Mouse (Mus musculus) small intestine, adult 2 months (tissue): ENCODE measurements around the gene Amn1. TPM values are rescaled to one million over a fixed set of nuclear protein-coding genes. Genes with fewer than 3 reads are reported as not detected.

ENCODE experiments used
- H3K27ac ChIP-seq: fragments of 200-500 bp; 2 replicates; pipeline ENCODE4 v1.5.1; 2012; ENCODE audit warnings: low read depth, low read length, control low read depth, inconsistent platforms; ENCODE audit not compliant: insufficient read depth
- H3K27me3 ChIP-seq: fragments of 200-500 bp; 2 replicates; pipeline ENCODE4 v1.6.1; 2012; ENCODE audit warnings: mild to moderate bottlenecking, moderate library complexity, low read length, inconsistent platforms; ENCODE audit not compliant: control insufficient read depth, insufficient read depth
- H3K36me3 ChIP-seq: fragments of 200-500 bp; 2 replicates; pipeline ENCODE4 v1.6.1; 2012; ENCODE audit warnings: mild to moderate bottlenecking, low read length, control low read depth, inconsistent platforms; ENCODE audit not compliant: control insufficient read depth, insufficient read depth
- H3K4me1 ChIP-seq: fragments of 200-500 bp; 2 replicates; pipeline ENCODE4 v1.6.1; 2012; ENCODE audit warnings: low read length, inconsistent platforms, mixed read lengths; ENCODE audit not compliant: control insufficient read depth, insufficient read depth, insufficient read length
- H3K4me3 ChIP-seq: fragments of 200-500 bp; 2 replicates; pipeline ENCODE4 v1.5.1; 2012; ENCODE audit warnings: low read depth, mild to moderate bottlenecking, control low read depth, inconsistent platforms, low read length, moderate library complexity
- CTCF ChIP-seq: fragments of 200-500 bp; IDR thresholded peaks from 2 replicates; pipeline ENCODE4 v1.5.1; 2012; ENCODE audit warnings: low read depth, mild to moderate bottlenecking, control low read depth, inconsistent platforms, low read length, moderate library complexity, mixed read lengths; ENCODE audit not compliant: insufficient replicate concordance, insufficient read length; ENCODE audit errors: extremely low read depth
- POLR2A ChIP-seq: fragments of 200-500 bp; IDR thresholded peaks from 2 replicates; pipeline ENCODE4 v1.6.1; 2012; ENCODE audit warnings: low read depth, mild to moderate bottlenecking, control low read depth, inconsistent platforms, low read length, moderate library complexity
- WGBS: fragments of 180-500 bp; shearing (Covaris S2); methylation state at CpG from one replicate; pipeline ENCODE4 v1.1.7; 2018; 5-methylcytosine and 5-hydroxymethylcytosine counted together
- polyA plus RNA-seq: library from polyadenylated mRNA; depleted of rRNA; stranded (reverse); fragments of >200 nt; gene quantifications from 2 replicates; pipeline ENCODE4 v1.2.3, GENCODE M21; 2012; rRNA removed

Gene Amn1
- 2.8 and 4.0 TPM in 2 replicates for polyA plus RNA-seq

GRCm38 (mm10) chr6:149188041-149188924 lies at the start of gene Amn1:
Gene Amn1, minus strand, starts transcription at chr6:149188712.
- H3K27ac ChIP-seq = peak within 1 kb of the TSS; percentile 97
- peaks cover 10% of the 10 kb centered on the region; the same call in 1 of the 2 replicates for H3K4me1 ChIP-seq
- peak; percentile 96; the same call in 1 of the 2 replicates for TF ChIP-seq POLR2A
- TF ChIP-seq CTCF = no peak
- H3K27me3 ChIP-seq = no peaks in the 10 kb centered on the region
- under 1% methylated on average over 34 of the region's 34 CpGs for WGBS
- peak within 1 kb of the TSS; percentile 86 for H3K4me3 ChIP-seq
- peaks cover 11% of the 10 kb centered on the region for H3K36me3 ChIP-seq

GRCm38 (mm10) chr6:149236807-149237206 lies 48.3 kb upstream of the Amn1 start:
- 85% methylated on average over 2 of the region's 2 CpGs for WGBS
- TF ChIP-seq CTCF = no peak
- TF ChIP-seq POLR2A = no peak
- H3K36me3 ChIP-seq = no peaks in the 10 kb centered on the region
- no peaks in the 10 kb centered on the region for H3K27me3 ChIP-seq
- H3K4me1 ChIP-seq = 0 out of 2 replicates have a peak, but pooled peaks cover 2% of the 10 kb centered on the region
- no peak overlapping the region for H3K4me3 ChIP-seq
- H3K27ac ChIP-seq = no peak overlapping the region

GRCm38 (mm10) chr6:149233918-149234317 lies 45.4 kb upstream of the Amn1 start:
- Histone ChIP-seq H3K36me3 (no peaks in the 10 kb centered on the region), H3K27ac (no peak overlapping the region), H3K27me3 (no peaks in the 10 kb centered on the region), H3K4me1 (0 out of 2 replicates have a peak, but pooled peaks cover 2% of the 10 kb centered on the region), H3K4me3 (no peak overlapping the region)
- WGBS = 82% methylated on average over 3 of the region's 3 CpGs
- TF ChIP-seq CTCF (no peak), POLR2A (no peak)

- Histone ChIP-seq H3K27ac (no peak overlapping the region), H3K36me3 (no peaks in the 10 kb centered on the region), H3K27me3 (no peaks in the 10 kb centered on the region), H3K4me3 (no peak overlapping the region), H3K4me1 (no peaks in the 10 kb centered on the region)
- no peak for TF ChIP-seq CTCF
- TF ChIP-seq POLR2A = no peak
- WGBS = 88% methylated on average over 4 of the region's 4 CpGs
Observed at GRCm38 (mm10) chr6:149224751-149225150, 36.2 kb upstream of the Amn1 start.

GRCm38 (mm10) chr6:149221296-149221695 lies 32.8 kb upstream of the Amn1 start:
- H3K4me3 ChIP-seq = no peak overlapping the region
- no peak for TF ChIP-seq CTCF
- TF ChIP-seq POLR2A = no peak
- no peak overlapping the region for H3K27ac ChIP-seq
- H3K36me3 ChIP-seq = no peaks in the 10 kb centered on the region
- no peaks in the 10 kb centered on the region for H3K4me1 ChIP-seq
- no peaks in the 10 kb centered on the region for H3K27me3 ChIP-seq

GRCm38 (mm10) chr6:149198572-149198971 lies 10.1 kb upstream of the Amn1 start:
- TF ChIP-seq CTCF = no peak
- H3K27ac ChIP-seq = no peak overlapping the region
- no peaks in the 10 kb centered on the region for H3K4me1 ChIP-seq
- no peaks in the 10 kb centered on the region for H3K27me3 ChIP-seq
- no peaks in the 10 kb centered on the region for H3K36me3 ChIP-seq
- no peak overlapping the region for H3K4me3 ChIP-seq

- H3K4me3 ChIP-seq = no peak overlapping the region
- H3K27me3 ChIP-seq = no peaks in the 10 kb centered on the region
- TF ChIP-seq POLR2A (no peak), CTCF (no peak)
- 79% methylated on average over 3 of the region's 3 CpGs for WGBS
- H3K36me3 ChIP-seq = no peaks in the 10 kb centered on the region
- 0 out of 2 replicates have a peak, but pooled peaks cover 2% of the 10 kb centered on the region for H3K4me1 ChIP-seq
- no peak overlapping the region for H3K27ac ChIP-seq
Observed at GRCm38 (mm10) chr6:149197116-149197515, 8.6 kb upstream of the Amn1 start.
